Mouse (Mus musculus): ENCODE measurements around the gene Akt3. TPM values are rescaled to one million over a fixed set of nuclear protein-coding genes. Genes with fewer than 3 reads are reported as not detected.

The Akt3 gene
- total RNA-seq, 1 experiment, result 8.4 TPM

- DNase-seq (ENCODE audit: low read depth, low spot score), result no peak
- in situ Hi-C loops (cut with MboI; ENCODE audit: low sequenced_read_pairs in 2 of 2, unreplicated experiment in 2 of 2), result no loop called here
- no peaks in the 10 kb centered on the region; the same call in 1 of the 2 replicates for H3K36me3 ChIP-seq (ENCODE audit: control insufficient read depth, insufficient read depth, low read length, poor library complexity, severe bottlenecking)
- H3K4me3 ChIP-seq (ENCODE audit: insufficient read depth in 1 of 2, low read depth in 1 of 2, low read length in 2 of 2, poor library complexity in 1 of 2, severe bottlenecking in 1 of 2), result no peak overlapping the region
- H3K4me1 ChIP-seq (ENCODE audit: control insufficient read depth in 2 of 2, insufficient read depth in 2 of 2, low read length in 2 of 2, poor library complexity in 1 of 2), result peaks cover 0 to 2% of the 10 kb centered on the region in 2 experiments; a peak in 1 of 4 replicates
- no peaks in the 10 kb centered on the region for H3K9me3 ChIP-seq (ENCODE audit: control insufficient read depth, insufficient read depth, low read depth, low read length)
- TF ChIP-seq HCFC1 (IDR thresholded peaks at IDR 0.05; ENCODE audit: borderline replicate concordance, insufficient read depth, low read length) (no peak), MAFK (IDR thresholded peaks at IDR 0.05; ENCODE audit: insufficient read depth, low read depth, low read length) (no peak), CHD2 (IDR thresholded peaks at IDR 0.05; ENCODE audit: low read depth, low read length) (no peak), ZNF384 (IDR thresholded peaks at IDR 0.05; ENCODE audit: low read depth, low read length) (no peak), ZC3H11A (IDR thresholded peaks at IDR 0.05; ENCODE audit: borderline replicate concordance, low read depth, low read length) (no peak)
- no peak overlapping the region for H3K27ac ChIP-seq (ENCODE audit: insufficient read depth, low read depth, low read length, poor library complexity, severe bottlenecking)
- H3K9ac ChIP-seq (ENCODE audit: insufficient read depth, low read depth, low read length, poor library complexity, severe bottlenecking), result no peak overlapping the region
Measured at GRCm38 (mm10) chr1:176979235-176979634, 278.8 kb downstream of the Akt3 start.

- Histone ChIP-seq H3K4me1 (ENCODE audit: control insufficient read depth in 2 of 2, insufficient read depth in 2 of 2, low read length in 2 of 2, poor library complexity in 1 of 2) (no peaks in the 10 kb centered on the region), H3K9me3 (ENCODE audit: control insufficient read depth, insufficient read depth, low read depth, low read length) (no peaks in the 10 kb centered on the region), H3K27ac (ENCODE audit: insufficient read depth, low read depth, low read length, poor library complexity, severe bottlenecking) (no peak overlapping the region), H3K4me3 (ENCODE audit: insufficient read depth in 1 of 2, low read depth in 1 of 2, low read length in 2 of 2, poor library complexity in 1 of 2, severe bottlenecking in 1 of 2) (no peak overlapping the region), H3K9ac (ENCODE audit: insufficient read depth, low read depth, low read length, poor library complexity, severe bottlenecking) (no peak overlapping the region), H3K36me3 (ENCODE audit: control insufficient read depth, insufficient read depth, low read length, poor library complexity, severe bottlenecking) (no peaks in the 10 kb centered on the region)
- no peak for DNase-seq (ENCODE audit: low read depth, low spot score)
- TF ChIP-seq MAFK (IDR thresholded peaks at IDR 0.05; ENCODE audit: insufficient read depth, low read depth, low read length) (no peak), HCFC1 (IDR thresholded peaks at IDR 0.05; ENCODE audit: borderline replicate concordance, insufficient read depth, low read length) (no peak), ZNF384 (IDR thresholded peaks at IDR 0.05; ENCODE audit: low read depth, low read length) (no peak), CHD2 (IDR thresholded peaks at IDR 0.05; ENCODE audit: low read depth, low read length) (no peak)
- in situ Hi-C loops (cut with MboI; ENCODE audit: low sequenced_read_pairs in 2 of 2, unreplicated experiment in 2 of 2), result no loop called here
Measured at GRCm38 (mm10) chr1:176973356-176974088, 284.5 kb downstream of the Akt3 start.

- in situ Hi-C loops (cut with MboI; ENCODE audit: low sequenced_read_pairs in 2 of 2, unreplicated experiment in 2 of 2), result no loop called here
- Histone ChIP-seq H3K4me3 (ENCODE audit: insufficient read depth in 1 of 2, low read depth in 1 of 2, low read length in 2 of 2, poor library complexity in 1 of 2, severe bottlenecking in 1 of 2) (no peak overlapping the region), H3K36me3 (ENCODE audit: control insufficient read depth, insufficient read depth, low read length, poor library complexity, severe bottlenecking) (no peaks in the 10 kb centered on the region), H3K4me1 (ENCODE audit: control insufficient read depth in 2 of 2, insufficient read depth in 2 of 2, low read length in 2 of 2, poor library complexity in 1 of 2) (0 out of 4 replicates have a peak, but pooled peaks cover 0 to 1% of the 10 kb centered on the region in 2 experiments), H3K9me3 (ENCODE audit: control insufficient read depth, insufficient read depth, low read depth, low read length) (no peaks in the 10 kb centered on the region), H3K27ac (ENCODE audit: insufficient read depth, low read depth, low read length, poor library complexity, severe bottlenecking) (no peak overlapping the region), H3K9ac (ENCODE audit: insufficient read depth, low read depth, low read length, poor library complexity, severe bottlenecking) (no peak overlapping the region)
- TF ChIP-seq MAFK (IDR thresholded peaks at IDR 0.05; ENCODE audit: insufficient read depth, low read depth, low read length) (no peak), ZC3H11A (IDR thresholded peaks at IDR 0.05; ENCODE audit: borderline replicate concordance, low read depth, low read length) (no peak), HCFC1 (IDR thresholded peaks at IDR 0.05; ENCODE audit: borderline replicate concordance, insufficient read depth, low read length) (no peak), ZNF384 (IDR thresholded peaks at IDR 0.05; ENCODE audit: low read depth, low read length) (no peak), CHD2 (IDR thresholded peaks at IDR 0.05; ENCODE audit: low read depth, low read length) (no peak)
- no peak for DNase-seq (ENCODE audit: low read depth, low spot score)
Measured at GRCm38 (mm10) chr1:176971479-176971797, 286.6 kb downstream of the Akt3 start.

- no peak overlapping the region for H3K9ac ChIP-seq (ENCODE audit: insufficient read depth, low read depth, low read length, poor library complexity, severe bottlenecking)
- in situ Hi-C loops (cut with MboI; ENCODE audit: low sequenced_read_pairs in 2 of 2, unreplicated experiment in 2 of 2), result no loop called here
- TF ChIP-seq ZNF384 (IDR thresholded peaks at IDR 0.05; ENCODE audit: low read depth, low read length), result no peak
- no peak for TF ChIP-seq CHD2 (IDR thresholded peaks at IDR 0.05; ENCODE audit: low read depth, low read length)
- no peak for TF ChIP-seq ZC3H11A (IDR thresholded peaks at IDR 0.05; ENCODE audit: borderline replicate concordance, low read depth, low read length)
- TF ChIP-seq MAFK (IDR thresholded peaks at IDR 0.05; ENCODE audit: insufficient read depth, low read depth, low read length), result no peak
- no peak for TF ChIP-seq HCFC1 (IDR thresholded peaks at IDR 0.05; ENCODE audit: borderline replicate concordance, insufficient read depth, low read length)
- H3K27ac ChIP-seq (ENCODE audit: insufficient read depth, low read depth, low read length, poor library complexity, severe bottlenecking), result no peak overlapping the region
- no peak overlapping the region for H3K4me3 ChIP-seq (ENCODE audit: insufficient read depth in 1 of 2, low read depth in 1 of 2, low read length in 2 of 2, poor library complexity in 1 of 2, severe bottlenecking in 1 of 2)
- H3K9me3 ChIP-seq (ENCODE audit: control insufficient read depth, insufficient read depth, low read depth, low read length), result no peaks in the 10 kb centered on the region
- 0 out of 4 replicates have a peak, but pooled peaks cover 0 to 1% of the 10 kb centered on the region in 2 experiments for H3K4me1 ChIP-seq (ENCODE audit: control insufficient read depth in 2 of 2, insufficient read depth in 2 of 2, low read length in 2 of 2, poor library complexity in 1 of 2)
- no peak for DNase-seq (ENCODE audit: low read depth, low spot score)
- no peaks in the 10 kb centered on the region for H3K36me3 ChIP-seq (ENCODE audit: control insufficient read depth, insufficient read depth, low read length, poor library complexity, severe bottlenecking)
Measured at GRCm38 (mm10) chr1:176970635-176971478, 287.1 kb downstream of the Akt3 start.

Other genes starting within 250 kb of the Akt3 start
- 11.4 and 11.5 TPM in 2 replicates for gene Zbtb18, start 184.1 kb upstream of the Akt3 start, total RNA-seq (2012; rRNA removed)